Mouse (Mus musculus): ENCODE results near the gene Mast4.
A peak's percentile ranks its signal among the peaks of the same experiment; 100 is the strongest.
"Not testable (repeated sequence)": the region's sequence is repeated elsewhere in the genome, so short reads cannot be mapped to it uniquely, and the experiment has no call there.

Mast4 gene

GRCm38 (mm10) chr13:103334392-103334686, at the start of gene Mast4:
Mast4 (minus strand) TSS chr13:103334497.
- DNase-seq (ENCODE audit: low read depth) = peak; percentile 18

- no peak for DNase-seq (ENCODE audit: low read depth)
These were observed 40.2 kb upstream of the Mast4 start for GRCm38 (mm10) chr13:103374495-103374894.

- DNase-seq (ENCODE audit: low read depth) = no peak
These were observed 34.9 kb upstream of the Mast4 start for GRCm38 (mm10) chr13:103369194-103369593.

- no peak for DNase-seq (ENCODE audit: low read depth)
These were observed 28.9 kb upstream of the Mast4 start for GRCm38 (mm10) chr13:103363181-103363580.

GRCm38 (mm10) chr13:103357415-103357814, 23.1 kb upstream of the Mast4 start:
- not testable (repeated sequence) for DNase-seq (ENCODE audit: low read depth)

GRCm38 (mm10) chr13:103356909-103357308, 22.6 kb upstream of the Mast4 start:
- not testable (repeated sequence) for DNase-seq (ENCODE audit: low read depth)

GRCm38 (mm10) chr13:103354737-103355136, 20.4 kb upstream of the Mast4 start:
- no peak for DNase-seq (ENCODE audit: low read depth)

GRCm38 (mm10) chr13:103344749-103345148, 10.5 kb upstream of the Mast4 start:
- no peak for DNase-seq (ENCODE audit: low read depth)

GRCm38 (mm10) chr13:103344006-103344720, 9.9 kb upstream of the Mast4 start:
- no peak for DNase-seq (ENCODE audit: low read depth)

- no peak for DNase-seq (ENCODE audit: low read depth)
These were observed 6.7 kb upstream of the Mast4 start for GRCm38 (mm10) chr13:103341031-103341430.

- no peak for DNase-seq (ENCODE audit: low read depth)
These were observed 4.3 kb upstream of the Mast4 start for GRCm38 (mm10) chr13:103338616-103339015.

GRCm38 (mm10) chr13:103336237-103336636, 1.9 kb upstream of the Mast4 start:
- no peak for DNase-seq (ENCODE audit: low read depth)

GRCm38 (mm10) chr13:103334723-103335458, 594 bp upstream of the Mast4 start:
- DNase-seq (ENCODE audit: low read depth) = no peak

- DNase-seq (ENCODE audit: low read depth) = no peak
These were observed 501 bp downstream of the Mast4 start for GRCm38 (mm10) chr13:103333601-103334391.

- no peak for DNase-seq (ENCODE audit: low read depth)
These were observed 1.1 kb downstream of the Mast4 start for GRCm38 (mm10) chr13:103333153-103333552.

- DNase-seq (ENCODE audit: low read depth) = no peak
These were observed 1.6 kb downstream of the Mast4 start for GRCm38 (mm10) chr13:103332731-103333130.

- no peak for DNase-seq (ENCODE audit: low read depth)
These were observed 3.2 kb downstream of the Mast4 start for GRCm38 (mm10) chr13:103331096-103331495.

- no peak for DNase-seq (ENCODE audit: low read depth)
These were observed 6.0 kb downstream of the Mast4 start for GRCm38 (mm10) chr13:103328299-103328698.

- DNase-seq (ENCODE audit: low read depth) = no peak
These were observed 6.5 kb downstream of the Mast4 start for GRCm38 (mm10) chr13:103327843-103328242.

GRCm38 (mm10) chr13:103326186-103326585, 8.1 kb downstream of the Mast4 start:
- no peak for DNase-seq (ENCODE audit: low read depth)

GRCm38 (mm10) chr13:103319881-103320280, 14.4 kb downstream of the Mast4 start:
- DNase-seq (ENCODE audit: low read depth) = no peak

GRCm38 (mm10) chr13:103319317-103319716, 15.0 kb downstream of the Mast4 start:
- DNase-seq (ENCODE audit: low read depth) = no peak

All from c-Kit-positive CD71-negative TER-119-negative erythroid progenitor cells, embryonic 14.5 days (primary cell).